Mouse (Mus musculus): ENCODE results near the gene Lrrc7. TPM values are rescaled to one million over a fixed set of nuclear protein-coding genes. Genes with fewer than 3 reads are reported as not detected.

The Lrrc7 gene
- total RNA-seq, 2 experiments from 2014 or later: 84.8 to 94.0 TPM

DNA sequence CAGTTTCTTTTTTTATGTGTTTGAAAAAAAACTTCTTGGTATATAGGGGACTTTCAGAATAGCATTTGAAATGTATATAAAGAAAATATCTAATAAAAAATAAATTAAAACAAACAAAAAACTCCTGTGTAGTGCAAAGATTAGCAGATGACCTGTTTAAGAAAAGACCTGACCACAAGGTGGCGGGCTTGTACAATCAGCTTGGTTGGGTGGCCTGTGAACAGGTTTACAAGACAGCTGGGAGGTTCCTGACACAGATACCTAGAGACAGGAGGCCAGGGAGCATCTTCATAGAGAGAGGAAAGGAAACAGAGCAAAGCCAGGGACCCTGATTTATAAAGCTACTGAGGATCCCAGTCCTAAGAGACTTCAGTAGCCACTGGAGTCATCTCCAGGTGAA, 186.1 kb downstream of the Lrrc7 start:
- intact Hi-C loops (cut with DNase I): no loop called here
- peak; percentile 54 for DNase-seq

DNA sequence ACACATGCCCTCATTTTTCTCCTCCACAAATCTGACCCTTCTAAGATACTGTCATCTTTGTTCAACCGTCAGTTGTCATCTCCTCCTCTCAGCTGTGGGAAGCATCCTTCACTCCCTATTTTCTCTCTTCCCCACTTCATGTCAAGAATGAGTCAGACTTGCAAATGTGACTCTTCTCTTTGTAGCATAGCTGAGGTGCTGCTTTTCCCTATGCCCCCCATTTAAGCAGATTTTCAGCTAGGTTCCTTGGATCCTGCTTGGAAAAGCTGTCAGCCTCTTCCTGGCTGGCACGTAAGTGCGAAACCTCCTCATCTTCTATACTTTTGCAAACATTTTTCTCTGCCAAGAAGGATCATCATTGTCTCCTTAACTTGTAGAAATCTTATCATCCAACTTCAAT, 192.9 kb downstream of the Lrrc7 start:
- intact Hi-C loops (cut with DNase I): loop anchor here (10.0 kb wide), 1 partner anchor 176 kb away; no protein-coding TSS in a partner anchor

DNA sequence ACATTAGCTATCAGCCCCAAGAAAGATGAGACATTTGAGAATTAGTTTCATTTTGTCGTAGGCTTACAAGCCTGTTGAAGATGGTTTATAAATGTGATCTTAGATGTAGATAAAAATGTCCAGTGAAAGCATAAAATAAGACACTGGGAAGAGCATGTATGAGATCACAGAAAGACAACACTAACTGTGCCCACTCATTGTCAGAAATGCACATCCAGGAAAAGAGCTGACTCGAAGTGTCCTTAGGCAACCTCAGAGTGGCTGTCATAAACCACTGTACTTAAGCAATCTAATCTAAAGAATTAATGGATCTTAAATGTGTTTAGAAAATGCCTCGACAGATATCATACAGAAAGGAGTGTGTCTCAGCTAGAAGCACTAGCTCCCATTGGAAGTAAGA, 196.2 kb downstream of the Lrrc7 start:
- no peak for DNase-seq
- intact Hi-C loops (cut with DNase I): loop anchor here (10.0 kb wide), 1 partner anchor 179 kb away; no protein-coding TSS in a partner anchor

More for the DNA sequence above, 192.9 kb downstream of the Lrrc7 start:
- DNase-seq: no peak

DNA sequence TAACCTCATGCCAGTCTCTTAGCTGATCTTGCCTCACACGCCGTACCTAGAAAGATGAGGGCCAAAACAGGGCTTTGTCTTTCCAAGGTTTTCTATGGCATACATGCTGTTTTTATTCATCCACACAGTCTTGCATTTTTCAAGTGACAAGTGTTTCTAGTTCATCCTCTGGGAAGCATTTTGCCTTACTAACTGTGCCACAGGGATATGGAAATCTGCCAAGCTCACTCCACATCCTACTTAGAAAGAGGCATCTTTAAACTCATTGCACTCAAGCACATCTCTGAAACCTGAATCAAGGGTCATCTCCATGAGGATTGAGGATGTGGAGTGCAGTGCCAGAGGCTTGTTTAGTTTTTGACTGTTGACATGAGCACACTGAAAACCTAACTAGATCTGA, 199.9 kb downstream of the Lrrc7 start:
- no peak for DNase-seq
- intact Hi-C loops (cut with DNase I): loop anchor here (10.0 kb wide), 1 partner anchor 183 kb away; no protein-coding TSS in a partner anchor

DNA sequence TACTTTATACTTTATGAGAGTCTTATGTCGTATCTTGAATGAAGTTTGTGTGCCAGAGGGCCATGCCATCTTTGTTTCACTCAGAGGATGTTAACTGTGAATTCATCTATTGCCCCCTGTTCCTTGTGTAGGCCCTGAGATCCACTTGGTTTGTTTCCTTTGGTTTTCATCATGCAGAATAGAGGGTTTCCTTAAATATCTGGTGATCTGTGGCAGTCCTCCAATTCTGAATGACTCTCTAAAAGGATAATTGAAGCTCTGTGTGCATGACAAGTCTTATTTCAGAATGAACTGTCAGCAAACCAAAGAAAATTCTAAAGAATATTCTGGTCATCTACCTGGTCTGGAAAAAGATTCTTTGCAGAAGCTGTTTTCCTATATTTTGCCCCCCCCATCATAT, 205.3 kb downstream of the Lrrc7 start:
- no peak for DNase-seq
- intact Hi-C loops (cut with DNase I): no loop called here

DNA sequence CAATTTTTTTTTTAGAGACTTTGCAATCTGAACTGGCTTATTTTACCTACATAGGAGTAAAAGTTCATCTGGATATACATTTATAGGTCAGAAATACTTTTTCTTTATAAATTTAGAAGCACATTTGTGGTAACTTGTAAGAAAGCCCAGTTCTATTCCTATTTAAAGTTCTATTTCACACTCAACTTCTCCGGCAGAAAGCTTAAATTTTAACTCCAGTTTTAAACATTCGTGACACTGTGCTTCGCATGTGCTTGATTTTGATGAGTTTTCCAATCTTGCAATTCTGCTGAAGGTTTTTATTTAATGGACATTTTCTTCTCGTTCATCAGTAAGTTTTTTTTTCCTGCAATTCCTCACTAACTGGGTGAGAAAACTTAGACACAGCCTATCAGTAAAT, 205.8 kb downstream of the Lrrc7 start:
- intact Hi-C loops (cut with DNase I): no loop called here
- DNase-seq: no peak

DNA sequence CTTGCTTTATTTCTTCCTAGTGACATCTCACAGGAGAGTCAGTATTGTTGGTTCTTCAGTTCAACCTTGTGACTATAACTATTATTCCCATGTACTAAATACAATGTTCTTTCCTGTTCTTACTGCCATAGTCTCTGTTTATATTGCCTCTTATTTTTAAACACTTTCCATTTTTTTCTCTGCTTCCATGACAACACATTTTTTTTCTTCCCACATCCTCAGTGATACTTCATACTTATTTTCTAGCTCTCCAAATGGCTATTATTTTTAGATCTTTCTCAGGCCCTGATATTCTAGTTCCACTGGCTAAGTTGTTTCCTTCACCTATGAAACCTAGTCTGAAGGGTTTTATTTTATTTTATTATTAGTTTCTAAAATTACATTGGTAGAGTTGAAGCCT, 221.2 kb downstream of the Lrrc7 start:
- DNase-seq: no peak
- intact Hi-C loops (cut with DNase I): no loop called here

DNA sequence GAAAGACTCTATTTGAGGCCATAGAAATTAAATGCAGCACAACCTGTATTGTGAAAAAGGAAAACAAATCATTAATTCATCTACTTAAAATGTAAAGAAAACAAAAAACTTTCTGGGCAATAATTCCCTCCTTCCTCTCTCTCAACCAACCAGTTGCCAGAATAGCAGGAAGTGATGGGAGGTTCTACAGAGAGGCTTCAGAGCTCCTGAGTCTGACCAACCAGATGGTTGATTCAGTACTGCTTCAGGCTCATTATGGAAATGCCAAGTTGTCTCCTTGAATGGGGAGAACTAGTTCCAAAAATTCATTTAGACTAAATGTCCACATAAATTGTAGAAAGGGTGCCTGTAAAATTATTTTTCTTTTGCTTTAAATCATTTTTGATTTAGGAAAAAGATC, 231.9 kb downstream of the Lrrc7 start:
- intact Hi-C loops (cut with DNase I): no loop called here
- no peak for DNase-seq

DNA sequence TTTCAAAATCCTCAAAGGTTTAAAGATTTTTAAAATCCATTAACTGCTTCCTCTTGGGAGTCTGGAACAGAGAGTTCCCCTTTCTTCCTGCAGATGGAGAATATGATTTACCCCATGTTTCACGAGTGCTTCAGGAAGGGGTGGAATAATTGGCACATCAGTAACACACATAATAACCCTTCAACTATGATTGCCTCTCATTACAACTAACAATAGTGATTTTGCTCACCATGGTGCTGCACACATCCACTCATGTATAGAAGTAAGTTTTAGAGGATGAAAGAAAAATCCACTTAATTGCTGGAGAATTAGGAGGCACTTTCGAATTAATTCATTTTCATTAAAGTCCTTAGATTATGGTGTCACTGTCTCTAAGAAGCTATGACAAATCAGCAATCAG, 251.6 kb downstream of the Lrrc7 start:
- DNase-seq: no peak
- intact Hi-C loops (cut with DNase I): no loop called here

DNA sequence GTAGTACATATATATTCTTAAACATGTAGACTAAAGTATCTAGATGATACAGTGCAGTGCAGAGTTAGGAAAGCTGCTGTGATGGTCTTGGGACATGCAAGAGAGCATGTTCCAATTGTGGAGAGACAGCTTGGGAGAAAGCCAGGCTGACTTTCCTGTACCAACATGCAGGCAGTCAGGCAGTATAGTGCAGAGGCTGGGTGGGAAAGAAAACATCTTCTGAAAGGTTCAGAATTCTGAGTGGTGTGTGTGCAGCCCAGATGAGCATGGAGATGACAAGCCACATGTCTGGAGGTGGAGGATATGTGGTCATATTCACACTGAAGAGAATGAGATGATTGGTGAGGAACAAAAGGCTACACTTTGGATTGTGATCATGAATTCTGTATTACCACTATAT, 254.6 kb downstream of the Lrrc7 start:
- no peak for DNase-seq
- intact Hi-C loops (cut with DNase I): no loop called here

DNA sequence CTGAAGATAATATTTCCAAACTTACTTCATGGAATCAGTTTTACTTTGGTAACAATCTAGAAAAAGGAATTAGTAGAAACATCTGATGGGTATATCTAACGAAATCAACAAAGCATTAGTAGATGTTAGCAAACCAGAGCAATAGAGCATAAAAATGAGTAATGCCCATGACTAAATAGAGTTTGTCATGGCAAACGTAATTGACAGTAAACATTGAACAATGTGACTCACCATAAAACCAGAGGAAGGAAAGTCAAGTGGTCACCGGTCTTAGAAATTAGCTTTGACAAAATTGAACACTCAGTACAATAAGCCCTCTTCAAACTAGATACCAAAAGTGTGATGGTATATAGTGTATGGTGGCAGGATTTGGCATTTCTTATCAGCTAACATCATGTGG, 263.3 kb downstream of the Lrrc7 start:
- DNase-seq: no peak
- intact Hi-C loops (cut with DNase I): no loop called here

DNA sequence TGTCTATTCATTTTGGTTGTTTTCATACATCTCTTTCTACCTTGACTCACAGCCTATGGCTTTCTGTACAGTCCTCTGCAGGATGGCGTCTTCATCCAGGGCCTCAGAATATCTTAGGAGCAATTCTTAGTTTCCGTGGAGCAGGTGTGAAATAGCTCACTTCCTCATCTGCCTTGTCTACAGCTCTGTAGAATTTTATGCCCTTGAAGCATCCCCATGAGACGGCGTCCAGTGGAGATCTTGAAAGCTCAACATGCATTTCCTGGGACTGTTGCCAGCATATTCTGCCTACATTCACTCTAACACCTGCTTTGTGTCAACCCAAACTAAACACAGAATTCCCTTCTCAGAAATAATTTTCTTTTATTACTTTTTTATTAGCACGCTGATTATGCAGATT, 267.0 kb downstream of the Lrrc7 start:
- peak; percentile 47 for DNase-seq
- intact Hi-C loops (cut with DNase I): no loop called here

DNA sequence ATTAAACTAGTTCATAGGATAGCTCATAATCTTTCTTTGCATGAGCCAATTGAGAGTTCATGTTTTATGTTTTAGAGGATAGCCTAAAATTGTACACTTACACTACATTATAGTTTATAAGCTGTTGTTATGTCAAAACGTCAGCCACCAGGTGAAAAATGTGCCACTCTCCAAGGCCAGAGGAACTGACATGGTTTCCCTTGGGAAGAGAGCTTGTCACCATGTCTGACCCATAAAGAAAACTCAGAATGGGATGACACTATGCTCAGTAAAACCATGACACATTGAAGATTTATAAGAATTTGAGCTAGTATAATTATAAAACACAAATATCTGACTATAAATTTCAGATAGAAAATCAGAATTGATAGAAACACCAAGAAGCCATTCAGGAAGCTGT, 277.6 kb downstream of the Lrrc7 start:
- DNase-seq: no peak
- intact Hi-C loops (cut with DNase I): no loop called here

DNA sequence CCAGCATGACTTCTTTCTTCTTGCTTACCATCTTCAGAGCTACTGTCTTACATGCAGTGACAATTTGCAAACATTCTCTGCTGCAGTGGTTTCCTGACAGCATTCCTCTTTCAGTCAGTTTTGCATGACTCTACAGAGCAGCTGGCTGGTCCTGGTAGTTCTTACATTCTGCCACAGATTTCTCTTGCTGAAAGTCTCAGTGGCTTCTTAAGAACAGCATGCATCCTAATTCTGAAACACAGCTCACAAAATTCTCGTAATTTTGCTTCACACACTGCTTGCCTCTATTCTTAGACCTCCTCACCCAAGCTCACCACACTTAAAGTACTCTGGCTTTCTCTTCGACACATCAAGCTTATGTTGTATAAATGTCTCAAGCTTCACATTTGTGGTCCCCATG, 283.4 kb downstream of the Lrrc7 start:
- intact Hi-C loops (cut with DNase I): no loop called here
- DNase-seq: no peak

DNA sequence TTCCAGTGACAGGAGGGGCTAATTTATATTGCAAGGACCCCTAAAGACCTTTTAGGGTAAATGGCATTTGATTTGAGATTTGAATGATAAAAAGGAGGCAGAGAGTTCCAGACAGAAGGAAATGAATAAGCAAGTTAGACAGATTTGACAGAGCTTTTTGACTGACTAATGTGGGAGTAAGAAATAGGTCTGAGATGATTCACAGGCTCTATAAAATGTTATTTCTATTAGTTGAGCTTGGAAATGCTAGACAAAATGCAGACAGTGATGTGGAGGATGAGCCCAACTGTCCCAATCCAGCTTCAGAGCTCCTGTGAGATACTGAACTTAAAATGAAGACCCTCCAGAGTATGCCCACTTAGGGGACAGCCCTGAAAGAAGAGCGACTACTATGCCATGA, 289.3 kb downstream of the Lrrc7 start:
- intact Hi-C loops (cut with DNase I): no loop called here
- DNase-seq: no peak

DNA sequence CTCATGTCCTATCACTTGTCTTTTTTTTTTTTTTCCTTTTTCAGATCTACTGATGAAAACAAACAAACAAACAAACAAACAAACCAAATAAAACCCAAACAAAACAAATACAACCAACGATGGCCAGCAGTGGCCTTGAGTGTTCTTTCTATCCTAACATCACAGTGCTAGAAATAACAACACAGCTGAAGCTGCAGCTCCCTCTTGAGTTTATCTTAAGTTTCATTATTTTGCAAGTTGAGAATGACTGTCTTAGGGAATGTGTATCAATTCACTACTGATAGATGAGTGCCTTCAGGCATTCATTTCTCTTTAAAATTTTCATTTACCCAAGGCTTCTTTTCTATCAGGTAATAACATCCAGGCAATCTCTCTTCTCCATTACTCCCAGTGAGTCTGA, 291.1 kb downstream of the Lrrc7 start:
- no peak for DNase-seq
- intact Hi-C loops (cut with DNase I): no loop called here

DNA sequence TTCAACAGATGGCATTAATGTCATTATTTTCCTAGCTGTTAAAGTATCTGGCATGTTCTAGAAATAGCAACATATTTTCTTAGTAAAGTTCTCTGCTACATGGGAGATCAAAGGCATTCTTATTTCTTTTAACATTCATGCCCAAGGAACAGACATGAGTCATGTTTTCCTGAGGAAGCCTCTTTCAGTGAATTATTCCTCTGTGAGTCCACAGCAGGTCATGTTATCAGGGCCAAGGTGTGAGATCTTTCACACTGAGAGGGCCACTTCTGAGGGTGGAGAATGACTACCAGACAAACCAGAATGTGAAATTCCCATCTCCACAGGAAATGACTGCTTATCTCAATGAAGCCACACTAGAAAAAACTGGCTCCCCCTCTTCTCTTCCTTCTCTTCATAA, 309.4 kb downstream of the Lrrc7 start:
- no peak for DNase-seq

DNA sequence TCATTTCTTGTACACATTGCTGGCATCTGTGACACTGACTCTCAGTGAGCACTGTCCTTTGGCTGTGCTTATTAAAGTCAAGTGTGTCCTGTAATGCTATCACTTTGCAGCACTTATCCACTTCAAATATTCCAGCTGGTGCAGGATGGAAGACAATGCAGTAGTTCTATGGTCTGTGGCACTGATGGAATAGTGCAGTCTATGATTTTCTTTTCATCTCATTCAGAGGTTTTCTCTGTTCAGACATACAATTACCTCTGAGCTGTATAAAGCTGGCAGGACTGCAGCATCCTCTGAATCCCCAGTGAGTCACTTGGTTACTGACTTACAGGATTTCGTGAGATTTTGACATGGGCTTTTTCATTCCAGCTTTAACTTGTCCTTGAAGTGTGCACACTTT, 314.3 kb downstream of the Lrrc7 start:
- no peak for DNase-seq

More for the DNA sequence above, 309.4 kb downstream of the Lrrc7 start:
- intact Hi-C loops (cut with DNase I): no loop called here

DNA sequence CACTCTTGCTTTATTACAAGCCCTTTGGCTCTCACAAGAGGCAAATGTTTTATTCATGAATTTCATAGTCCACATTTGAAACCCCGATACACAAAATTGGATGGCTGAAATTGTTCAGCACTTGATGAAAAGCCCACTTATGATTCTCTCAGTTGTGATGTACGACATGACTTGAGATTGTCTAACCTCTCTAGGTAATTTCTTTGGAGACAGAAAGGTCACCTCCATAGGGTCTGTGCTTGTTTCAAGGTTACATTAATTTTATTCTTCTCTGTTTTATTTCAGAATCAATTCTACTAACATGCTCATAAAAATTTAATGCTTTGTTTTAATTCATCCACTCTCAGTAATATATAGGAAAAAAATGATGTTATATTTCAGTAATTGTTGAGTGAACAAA, 351.4 kb downstream of the Lrrc7 start:
- intact Hi-C loops (cut with DNase I): no loop called here
- DNase-seq: no peak

More for the DNA sequence above, 314.3 kb downstream of the Lrrc7 start:
- intact Hi-C loops (cut with DNase I): no loop called here

DNA sequence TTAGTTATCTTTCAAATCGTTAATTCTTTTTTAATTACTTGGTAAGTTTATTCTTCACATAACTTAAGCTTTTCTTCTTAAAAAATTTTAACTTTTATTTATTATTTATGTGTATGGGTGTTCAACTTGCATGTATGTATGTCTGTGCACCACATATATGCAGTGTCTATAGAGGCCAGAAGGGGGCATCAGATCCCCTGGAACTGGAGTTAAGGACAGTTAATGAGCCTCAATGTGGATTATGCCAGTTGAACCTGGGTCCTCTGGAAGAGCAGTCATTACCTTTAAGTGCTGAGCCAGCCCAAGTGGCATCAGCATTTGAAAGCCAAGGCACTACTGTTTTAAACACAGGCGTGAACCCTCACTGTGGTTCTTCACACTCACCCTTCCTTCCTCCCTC, 352.0 kb downstream of the Lrrc7 start:
- intact Hi-C loops (cut with DNase I): no loop called here
- peak; percentile 54 for DNase-seq

DNA sequence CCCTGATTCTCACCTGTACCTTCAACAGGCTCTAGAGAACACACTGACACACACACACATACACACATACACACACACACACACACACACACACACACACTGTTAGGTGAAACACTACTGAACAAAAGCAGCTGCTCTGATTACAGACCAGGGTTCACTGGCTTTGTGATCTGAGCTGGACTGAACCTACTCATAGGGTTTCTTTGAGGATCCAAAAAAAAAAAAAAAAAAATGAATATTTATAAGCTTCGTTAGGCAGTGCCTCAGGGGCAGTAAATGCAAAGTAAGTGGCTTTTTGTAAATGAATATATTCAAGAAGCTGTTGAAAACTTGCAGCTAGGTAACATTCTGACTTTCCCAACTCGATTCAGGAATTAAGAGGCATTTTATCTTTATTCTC, 354.2 kb downstream of the Lrrc7 start:
- no peak for DNase-seq
- intact Hi-C loops (cut with DNase I): no loop called here

DNA sequence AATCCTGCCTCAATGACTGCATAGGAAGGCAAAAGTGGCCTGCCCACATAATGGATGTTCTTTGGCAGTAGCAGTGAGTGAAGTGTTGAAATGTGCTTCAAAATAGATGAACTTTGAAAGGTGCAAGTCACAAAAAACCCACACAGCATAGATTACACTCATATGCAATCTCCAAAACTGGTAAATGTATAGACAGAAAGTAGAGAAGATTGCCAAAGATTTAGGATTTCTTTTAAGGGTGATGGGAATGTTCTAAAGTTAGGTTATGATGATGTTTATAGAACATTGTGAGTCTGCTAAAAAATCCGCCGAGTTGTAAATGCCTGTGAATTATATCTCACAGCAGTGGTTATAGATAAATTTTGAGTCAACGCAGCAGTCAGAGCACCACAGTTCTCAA, 359.2 kb downstream of the Lrrc7 start:
- DNase-seq: no peak
- intact Hi-C loops (cut with DNase I): no loop called here

DNA sequence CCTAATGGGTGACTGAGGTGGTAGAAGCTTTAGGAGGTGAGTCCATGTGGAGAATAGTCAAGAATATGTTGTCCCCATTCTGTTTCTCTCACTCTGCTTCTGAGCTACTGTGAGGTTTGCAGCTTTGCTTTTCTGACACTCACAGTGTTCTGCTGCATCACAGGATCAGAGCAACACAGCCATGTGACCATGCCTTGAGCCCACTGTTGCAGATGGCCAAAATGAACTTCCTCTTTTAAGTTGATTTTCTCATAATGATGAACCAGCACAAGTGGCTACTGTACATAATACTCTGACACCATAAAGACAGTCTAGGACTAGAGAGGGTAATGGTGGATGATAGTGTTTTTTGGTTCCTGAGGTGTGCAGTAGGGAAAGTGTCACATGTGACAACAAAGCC, 366.6 kb downstream of the Lrrc7 start:
- no peak for DNase-seq
- intact Hi-C loops (cut with DNase I): no loop called here

DNA sequence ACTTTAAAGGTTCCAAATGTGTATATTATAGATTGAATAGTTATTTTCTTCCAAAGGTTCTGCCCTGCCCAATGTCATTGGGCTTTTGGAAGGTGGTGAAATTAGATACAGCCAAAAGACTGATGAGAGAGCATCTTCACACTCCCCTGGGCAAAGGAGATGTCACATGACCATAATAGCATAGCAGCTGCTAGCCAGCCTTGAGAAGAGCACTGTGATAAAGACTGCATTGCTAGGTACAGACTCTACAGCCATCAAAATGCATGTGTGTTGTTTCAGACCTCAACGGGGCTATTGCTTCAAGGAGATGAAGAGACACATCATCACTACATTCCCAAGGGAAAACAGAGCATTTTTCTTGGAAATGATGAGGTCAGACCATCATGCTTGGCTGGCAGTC, 368.8 kb downstream of the Lrrc7 start:
- intact Hi-C loops (cut with DNase I): no loop called here
- no peak for DNase-seq

Data from left cerebral cortex, postnatal 4 days (tissue).